Mouse (Mus musculus) cerebellum, adult 11-12 months (tissue): ENCODE results near the gene Slc25a13.

ENCODE experiments used
- DNase-seq: peaks from one replicate; pipeline ENCODE4 v3.0.0; 2022

Gene Slc25a13

GRCm38 (mm10) chr6:6162993-6163623, 53.9 kb downstream of the Slc25a13 start:
- DNase-seq: no peak

- DNase-seq: no peak
Measured at GRCm38 (mm10) chr6:6162146-6162545, 54.8 kb downstream of the Slc25a13 start.

GRCm38 (mm10) chr6:6160645-6161426, 56.1 kb downstream of the Slc25a13 start:
- DNase-seq: peak; percentile 14

- no peak for DNase-seq
Measured at GRCm38 (mm10) chr6:6159221-6159859, 57.6 kb downstream of the Slc25a13 start.

GRCm38 (mm10) chr6:6153426-6153825, 63.5 kb downstream of the Slc25a13 start:
- DNase-seq: no peak

GRCm38 (mm10) chr6:6150811-6151210, 66.2 kb downstream of the Slc25a13 start:
- no peak for DNase-seq

GRCm38 (mm10) chr6:6149751-6150150, 67.2 kb downstream of the Slc25a13 start:
- no peak for DNase-seq

GRCm38 (mm10) chr6:6149329-6149728, 67.6 kb downstream of the Slc25a13 start:
- DNase-seq: no peak

GRCm38 (mm10) chr6:6145412-6145811, 71.6 kb downstream of the Slc25a13 start:
- no peak for DNase-seq

- no peak for DNase-seq
Measured at GRCm38 (mm10) chr6:6143525-6143924, 73.4 kb downstream of the Slc25a13 start.

GRCm38 (mm10) chr6:6140370-6140769, 76.6 kb downstream of the Slc25a13 start:
- no peak for DNase-seq

GRCm38 (mm10) chr6:6139061-6139460, 77.9 kb downstream of the Slc25a13 start:
- no peak for DNase-seq

GRCm38 (mm10) chr6:6136812-6137211, 80.2 kb downstream of the Slc25a13 start:
- no peak for DNase-seq

- no peak for DNase-seq
Measured at GRCm38 (mm10) chr6:6134935-6135334, 82.0 kb downstream of the Slc25a13 start.

- DNase-seq: no peak
Measured at GRCm38 (mm10) chr6:6133556-6134050, 83.4 kb downstream of the Slc25a13 start.

GRCm38 (mm10) chr6:6132047-6132446, 84.9 kb downstream of the Slc25a13 start:
- DNase-seq: no peak

GRCm38 (mm10) chr6:6125620-6126019, 91.4 kb downstream of the Slc25a13 start:
- peak; percentile 83 for DNase-seq

GRCm38 (mm10) chr6:6121904-6122303, 95.1 kb downstream of the Slc25a13 start:
- DNase-seq: no peak

GRCm38 (mm10) chr6:6120841-6121240, 96.1 kb downstream of the Slc25a13 start:
- no peak for DNase-seq

- peak; percentile 45 for DNase-seq
Measured at GRCm38 (mm10) chr6:6115771-6116170, 101.2 kb downstream of the Slc25a13 start.

GRCm38 (mm10) chr6:6113776-6114175, 103.2 kb downstream of the Slc25a13 start:
- DNase-seq: no peak

- DNase-seq: no peak
Measured at GRCm38 (mm10) chr6:6112767-6113528, 104.0 kb downstream of the Slc25a13 start.

- DNase-seq: no peak
Measured at GRCm38 (mm10) chr6:6107419-6107966, 109.5 kb downstream of the Slc25a13 start.
